Mouse (Mus musculus): ENCODE data around the gene Gm9046. TPM values are rescaled to one million over a fixed set of nuclear protein-coding genes. Genes with fewer than 3 reads are reported as not detected.
"Not testable (repeated sequence)": the region's sequence is repeated elsewhere in the genome, so short reads cannot be mapped to it uniquely, and the experiment has no call there.

The Gm9046 gene
- total RNA-seq (2021), result not detected

GRCm38 (mm10) chr10:118343155-118343554, at the start of gene Gm9046:
TSS of gene Gm9046 (minus strand) at chr10:118343255.
- intact Hi-C loops (cut with DNase I); DNase-seq (ENCODE audit: low spot score in 2 of 2): not testable (repeated sequence)

GRCm38 (mm10) chr10:118370443-118370842, 27.4 kb upstream of the Gm9046 start:
- intact Hi-C loops (cut with DNase I), result loop anchor here (1.0 kb wide), 2 partner anchors 214 to 709 kb away; no protein-coding TSS in a partner anchor
- DNase-seq (ENCODE audit: low spot score in 2 of 2), result peak; percentile 81 to 91

GRCm38 (mm10) chr10:118369518-118369917, 26.5 kb upstream of the Gm9046 start:
- intact Hi-C loops (cut with DNase I), result no loop called here
- no peak for DNase-seq (ENCODE audit: low spot score in 2 of 2)

GRCm38 (mm10) chr10:118354005-118354404, 10.9 kb upstream of the Gm9046 start, which contains the start of gene Gm9049:
TSS of gene Gm9049 (minus strand) at chr10:118354105.
- intact Hi-C loops (cut with DNase I); DNase-seq (ENCODE audit: low spot score in 2 of 2): not testable (repeated sequence)

- intact Hi-C loops (cut with DNase I); DNase-seq (ENCODE audit: low spot score in 2 of 2): not testable (repeated sequence)
Measured at GRCm38 (mm10) chr10:118348579-118348978, 5.5 kb upstream of the Gm9046 start, which contains the start of gene Gm9048. TSS of gene Gm9048 (minus strand) at chr10:118348679.

GRCm38 (mm10) chr10:118337731-118338130, 5.3 kb downstream of the Gm9046 start, which contains the start of gene Gm9045:
TSS of gene Gm9045 (minus strand) at chr10:118337831.
- DNase-seq (ENCODE audit: low spot score in 2 of 2); intact Hi-C loops (cut with DNase I): not testable (repeated sequence)

- intact Hi-C loops (cut with DNase I); DNase-seq (ENCODE audit: low spot score in 2 of 2): not testable (repeated sequence)
Measured at GRCm38 (mm10) chr10:118332308-118332707, 10.7 kb downstream of the Gm9046 start, which contains the start of gene Gm9044. TSS of gene Gm9044 (minus strand) at chr10:118332408.

- DNase-seq (ENCODE audit: low spot score in 2 of 2); intact Hi-C loops (cut with DNase I): not testable (repeated sequence)
Measured at GRCm38 (mm10) chr10:118326869-118327268, 16.2 kb downstream of the Gm9046 start, which contains the start of gene Gm9040. TSS of gene Gm9040 (minus strand) at chr10:118326969.

- intact Hi-C loops (cut with DNase I), result no loop called here
Measured at GRCm38 (mm10) chr10:118319024-118319423, 24.0 kb downstream of the Gm9046 start.

GRCm38 (mm10) chr10:118302133-118302532, 40.9 kb downstream of the Gm9046 start:
- intact Hi-C loops (cut with DNase I); DNase-seq (ENCODE audit: low spot score in 2 of 2): not testable (repeated sequence)

More at GRCm38 (mm10) chr10:118319024-118319423, 24.0 kb downstream of the Gm9046 start:
- no peak for DNase-seq (ENCODE audit: low spot score in 2 of 2)

GRCm38 (mm10) chr10:118294938-118295337, 48.1 kb downstream of the Gm9046 start, which contains the start of gene Iltifb:
TSS of gene Iltifb (minus strand) at chr10:118295038.
- no peak for DNase-seq (ENCODE audit: low spot score in 2 of 2)
- intact Hi-C loops (cut with DNase I), result no loop called here

Other genes with a start within 250 kb of the Gm9046 start
- 1 to 10 TPM; 5.3 to 5.8 TPM for gene Mdm1, start 201.4 kb downstream of the Gm9046 start, total RNA-seq (2021)
- not detected for gene Il22, start 138.3 kb downstream of the Gm9046 start, total RNA-seq (2021)
- 1 to 10 TPM in 1 of 2 experiments, under 1 TPM in 1; 0.64 to 1.2 TPM for gene Gm32717, start 102.5 kb downstream of the Gm9046 start, total RNA-seq (2021)
- gene Gm32802, start 84.6 kb downstream of the Gm9046 start, total RNA-seq (2021), result 1 to 10 TPM in 1 of 2 experiments, under 1 TPM in 1; 0.64 to 1.2 TPM
- gene Iltifb, start 48.2 kb downstream of the Gm9046 start, total RNA-seq (2021), result not detected
- gene Gm9040, start 16.3 kb downstream of the Gm9046 start, total RNA-seq (2021), result not detected
- gene Gm9044, start 10.8 kb downstream of the Gm9046 start, total RNA-seq (2021), result not detected
- gene Gm9045, start 5.4 kb downstream of the Gm9046 start, total RNA-seq (2021), result not detected
- not detected for gene Gm9048, start 5.4 kb upstream of the Gm9046 start, total RNA-seq (2021)
- not detected for gene Gm9049, start 10.8 kb upstream of the Gm9046 start, total RNA-seq (2021)
- not detected for gene Ifng, start 97.8 kb upstream of the Gm9046 start, total RNA-seq (2021)